8 mouse cellular contexts compared by ENCODE assay signal in the genomic region with DNA sequence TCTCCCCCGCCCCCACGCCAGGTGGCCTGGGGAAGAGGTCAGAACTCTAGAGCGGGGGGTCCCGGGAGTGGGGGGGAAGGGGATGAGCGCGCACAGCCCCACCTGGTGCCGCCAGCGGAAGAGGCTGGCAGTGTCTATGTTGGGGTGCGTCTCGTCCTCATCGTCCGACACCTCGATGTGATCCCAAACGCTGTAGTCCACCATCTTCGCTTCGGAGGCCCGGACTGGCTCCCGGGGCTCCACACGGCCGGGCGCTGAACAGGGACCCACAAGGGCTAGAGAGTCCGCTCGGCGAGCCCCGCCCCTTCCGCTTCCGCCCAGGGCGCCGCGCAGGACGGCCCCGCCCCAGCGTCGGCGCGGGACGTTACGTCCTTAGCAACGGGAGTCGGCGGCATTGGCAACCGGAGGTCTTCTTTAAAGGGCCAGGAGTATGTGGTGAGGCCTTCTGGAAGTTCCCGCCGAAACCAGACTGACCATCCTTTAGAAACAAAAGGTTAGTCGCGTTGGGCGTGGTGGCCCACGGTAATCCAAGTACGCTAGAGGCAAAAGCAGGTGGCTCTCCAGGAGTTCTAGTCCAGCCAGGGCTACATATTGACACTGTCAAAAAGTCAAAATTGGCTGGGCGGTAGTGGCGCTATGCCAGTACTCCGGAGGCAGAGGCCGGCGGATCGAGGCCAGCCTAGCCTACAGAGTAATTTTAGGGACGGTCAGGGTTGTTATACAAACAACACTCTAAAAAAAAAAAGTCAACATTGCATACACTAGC. TPM values are rescaled to one million over a fixed set of nuclear protein-coding genes. Genes with fewer than 3 reads are reported as not detected.
DNase-seq lines count a peak whose midpoint lies in the region; ATAC-seq and TF ChIP-seq lines count a peak whose summit lies in the region.

A gene (minus strand): TSS at position 329 of the 766 bp plus-strand sequence.

- dilution Hi-C loops in CH12.LX (cut with MboI; ENCODE audit: extremely low pct_ligation_motif_present, extremely low pct_unique_long_range_greater_than_20kb, low sequenced_read_pairs): no loop called here

- TF ChIP-seq RAD21 in CH12.LX (IDR thresholded peaks at IDR 0.05; ENCODE audit: low read depth, low read length): no peak

- peak within 1 kb of the TSS; percentile 88 for H3K4me2 ChIP-seq in CH12.LX (ENCODE audit: insufficient read depth, low read depth, poor library complexity, severe bottlenecking)
- peak within 1 kb of the TSS; percentile 94 for H3K4me2 ChIP-seq in forebrain, embryonic 12.5 days
- peak within 1 kb of the TSS; percentile 76 for H3K4me2 ChIP-seq in heart, postnatal 0 days (ENCODE audit: low read depth, low read length)
- H3K4me2 ChIP-seq in liver, embryonic 16.5 days (ENCODE audit: low read depth, low read length): peak within 1 kb of the TSS; percentile 84
- peak within 1 kb of the TSS; percentile 96 for H3K4me2 ChIP-seq in neural tube, embryonic 13.5 days

- in situ Hi-C loops in CH12.LX (cut with MboI; ENCODE audit: low pct_ligation_motif_present, low pct_unique_long_range_greater_than_20kb, low sequenced_read_pairs): loop anchor here (10.0 kb wide), 2 partner anchors 135 to 265 kb away; a partner anchor contains a TSS

- peak within 1 kb of the TSS; percentile 83 to 100 (median 89) for H3K4me3 ChIP-seq in CH12.LX (replicated peaks in 1 of 3; ENCODE audit: low read depth in 2 of 3, low read length in 2 of 3, poor library complexity in 1 of 3)
- H3K4me3 ChIP-seq in forebrain, embryonic 12.5 days (replicated peaks): peak within 1 kb of the TSS; percentile 87
- peak within 1 kb of the TSS; percentile 84 for H3K4me3 ChIP-seq in heart, postnatal 0 days (ENCODE audit: low read depth, low read length)
- peak within 1 kb of the TSS; percentile 86 for H3K4me3 ChIP-seq in liver, embryonic 16.5 days (ENCODE audit: low read depth, low read length)
- H3K4me3 ChIP-seq in neural tube, embryonic 13.5 days: peak within 1 kb of the TSS; percentile 81
- H3K4me3 ChIP-seq in testis, adult 2 months (ENCODE audit: control insufficient read depth, low read depth, low read length): peak within 1 kb of the TSS; percentile 93

- peak within 1 kb of the TSS; percentile 90 for H3K27ac ChIP-seq in CH12.LX (ENCODE audit: insufficient read depth, low read depth)
- peak within 1 kb of the TSS; percentile 70 for H3K27ac ChIP-seq in forebrain, embryonic 12.5 days
- H3K27ac ChIP-seq in heart, postnatal 0 days (ENCODE audit: low read depth): peak within 1 kb of the TSS; percentile 83
- peak within 1 kb of the TSS; percentile 73 for H3K27ac ChIP-seq in liver, embryonic 16.5 days (ENCODE audit: low read length)
- peak within 1 kb of the TSS; percentile 75 for H3K27ac ChIP-seq in neural tube, embryonic 13.5 days (replicated peaks)
- peak within 1 kb of the TSS; percentile 87 for H3K27ac ChIP-seq in testis, adult 2 months (ENCODE audit: control insufficient read depth, insufficient read depth, low read depth, low read length)

- DNase-seq in CH12.LX (ENCODE audit: extremely low read depth): peak; percentile 91
- peak; percentile 88 for DNase-seq in c-Kit-positive CD71-positive TER-119-negative erythroid progenitor cells, embryonic 14.5 days (ENCODE audit: low read depth)
- peak; percentile 91 for DNase-seq in heart, postnatal 0 days (ENCODE audit: low spot score)
- peak; percentile 96 to 97 for DNase-seq in kidney, postnatal 4 days

- H3K79me2 ChIP-seq in CH12.LX (replicated peaks; ENCODE audit: control insufficient read depth, extremely low read depth, insufficient read depth, poor library complexity, severe bottlenecking): peaks cover 49% of the 10 kb centered on the region

- no peaks in the 10 kb centered on the region for H3K27me3 ChIP-seq in CH12.LX (replicated peaks)
- H3K27me3 ChIP-seq in forebrain, embryonic 12.5 days: peaks cover 8% of the 10 kb centered on the region
- H3K27me3 ChIP-seq in heart, postnatal 0 days (ENCODE audit: control insufficient read depth, insufficient read depth, low read length): no peaks in the 10 kb centered on the region
- H3K27me3 ChIP-seq in liver, embryonic 16.5 days (ENCODE audit: control insufficient read depth, insufficient read depth, low read depth, low read length): no peaks in the 10 kb centered on the region
- peaks cover 8% of the 10 kb centered on the region for H3K27me3 ChIP-seq in neural tube, embryonic 13.5 days
- H3K27me3 ChIP-seq in testis, adult 2 months (ENCODE audit: control insufficient read depth, insufficient read depth, low read length): no peaks in the 10 kb centered on the region

- peak; percentile 86 for TF ChIP-seq POLR2A in CH12.LX (IDR thresholded peaks at IDR 0.05; ENCODE audit: low read depth, low read length)
- TF ChIP-seq POLR2A in testis, adult 2 months (IDR thresholded peaks at IDR 0.05; ENCODE audit: control insufficient read depth, low read depth, low read length): peak; percentile 70

- WGBS in forebrain, embryonic 12.5 days: 3% methylated on average over 56 of the region's 56 CpGs
- WGBS in heart, postnatal 0 days: 3% methylated on average over 56 of the region's 56 CpGs
- 2% methylated on average over 56 of the region's 56 CpGs for WGBS in liver, embryonic 16.5 days (ENCODE audit: insufficient replicate concordance)
- 4% methylated on average over 56 of the region's 56 CpGs for WGBS in neural tube, embryonic 13.5 days

- H3K9ac ChIP-seq in CH12.LX (ENCODE audit: insufficient read depth, low read depth): peak within 1 kb of the TSS; percentile 82
- H3K9ac ChIP-seq in forebrain, embryonic 12.5 days: peak within 1 kb of the TSS; percentile 85
- peak within 1 kb of the TSS; percentile 70 for H3K9ac ChIP-seq in heart, postnatal 0 days (replicated peaks; ENCODE audit: low read depth, low read length)
- H3K9ac ChIP-seq in liver, embryonic 16.5 days (ENCODE audit: low read depth, low read length): peak within 1 kb of the TSS; percentile 90
- peak within 1 kb of the TSS; percentile 86 for H3K9ac ChIP-seq in neural tube, embryonic 13.5 days

- peak; percentile 98 for ATAC-seq in forebrain, embryonic 12.5 days (ENCODE audit: low FRiP score)
- peak; percentile 95 for ATAC-seq in heart, postnatal 0 days (ENCODE audit: insufficient read depth, low read depth)
- ATAC-seq in liver, embryonic 16.5 days (ENCODE audit: low read depth): peak; percentile 97
- ATAC-seq in neural tube, embryonic 13.5 days (ENCODE audit: low read depth): peak; percentile 95

- TF ChIP-seq EP300 in CH12.LX (IDR thresholded peaks at IDR 0.05; ENCODE audit: low read length): no peak
- TF ChIP-seq EP300 in heart, postnatal 0 days (IDR thresholded peaks at IDR 0.05; ENCODE audit: low read depth): no peak

- H3K4me1 ChIP-seq in CH12.LX (ENCODE audit: control insufficient read depth in 1 of 2, insufficient read depth in 2 of 2): peaks cover 9 to 60% of the 10 kb centered on the region in 2 experiments; a peak in 3 of 4 replicates
- peaks cover 48% of the 10 kb centered on the region for H3K4me1 ChIP-seq in forebrain, embryonic 12.5 days
- peaks cover 38% of the 10 kb centered on the region for H3K4me1 ChIP-seq in heart, postnatal 0 days (ENCODE audit: control insufficient read depth, insufficient read depth)
- peaks cover 48% of the 10 kb centered on the region for H3K4me1 ChIP-seq in liver, embryonic 16.5 days (ENCODE audit: control insufficient read depth, low read depth, low read length)
- peaks cover 57% of the 10 kb centered on the region for H3K4me1 ChIP-seq in neural tube, embryonic 13.5 days (replicated peaks)
- peaks cover 28% of the 10 kb centered on the region for H3K4me1 ChIP-seq in testis, adult 2 months (ENCODE audit: control insufficient read depth, insufficient read depth, low read length)

- TF ChIP-seq CTCF in CH12.LX (conservative IDR thresholded peaks at IDR 0.05 in 1 of 2, IDR thresholded peaks at IDR 0.05 in 1 of 2; ENCODE audit: low read depth in 2 of 2, low read length in 2 of 2): no peak
- no peak for TF ChIP-seq CTCF in heart, postnatal 0 days (IDR thresholded peaks at IDR 0.05; ENCODE audit: low read depth)
- TF ChIP-seq CTCF in testis, adult 2 months (IDR thresholded peaks at IDR 0.05; ENCODE audit: control insufficient read depth, insufficient read depth, insufficient replicate concordance, low read depth, low read length): no peak

- H3K9me3 ChIP-seq in CH12.LX (replicated peaks; ENCODE audit: low read length): no peaks in the 10 kb centered on the region
- no peaks in the 10 kb centered on the region for H3K9me3 ChIP-seq in forebrain, embryonic 12.5 days
- no peaks in the 10 kb centered on the region for H3K9me3 ChIP-seq in heart, postnatal 0 days (replicated peaks; ENCODE audit: control insufficient read depth, low read length)
- no peaks in the 10 kb centered on the region for H3K9me3 ChIP-seq in liver, embryonic 16.5 days (replicated peaks; ENCODE audit: control insufficient read depth, low read length)
- no peaks in the 10 kb centered on the region for H3K9me3 ChIP-seq in neural tube, embryonic 13.5 days

- peaks cover 8 to 34% of the 10 kb centered on the region in 2 experiments for H3K36me3 ChIP-seq in CH12.LX (replicated peaks in 1 of 2; ENCODE audit: control insufficient read depth in 1 of 2, insufficient read depth in 1 of 2, low read length in 1 of 2)
- H3K36me3 ChIP-seq in forebrain, embryonic 12.5 days (replicated peaks): peaks cover 14% of the 10 kb centered on the region
- peaks cover 13% of the 10 kb centered on the region for H3K36me3 ChIP-seq in heart, postnatal 0 days (replicated peaks; ENCODE audit: control insufficient read depth, insufficient read depth, low read length)
- H3K36me3 ChIP-seq in liver, embryonic 16.5 days (ENCODE audit: control insufficient read depth, insufficient read depth): no peaks in the 10 kb centered on the region; the same call in 1 of the 2 replicates
- H3K36me3 ChIP-seq in neural tube, embryonic 13.5 days: peaks cover 18% of the 10 kb centered on the region
- no peaks in the 10 kb centered on the region for H3K36me3 ChIP-seq in testis, adult 2 months (ENCODE audit: control insufficient read depth, insufficient read depth, low read length)

TF ChIP-seq in CH12.LX, 34 proteins besides CTCF, POLR2A, EP300 and RAD21 (continues in another document):
- TF ChIP-seq NELFE (IDR thresholded peaks at IDR 0.05; ENCODE audit: low read depth, low read length) (peak; percentile 65), E2F4 (IDR thresholded peaks at IDR 0.05; ENCODE audit: insufficient replicate concordance, low read depth, low read length) (peak; percentile 3; the same call in 1 of the 2 replicates), IRF4 (IDR thresholded peaks at IDR 0.05; ENCODE audit: low read depth, low read length) (peak; percentile 68)

RNA-seq across cellular contexts. Expression of the gene that starts here (rescaled TPM):
- total RNA-seq in CH12.LX (2012; rRNA removed) (227 and 230 TPM in 2 replicates), CH12.LX (2014; rRNA removed) (84.1 and 87.2 TPM in 2 replicates)
- 447 and 532 TPM in 2 replicates for polyA plus RNA-seq in CH12.LX (2012; ENCODE audit: insufficient read length, low read depth)
- 260 and 272 TPM in 2 replicates for polyA plus RNA-seq in forebrain, embryonic 12.5 days (2016; fragmentation: Nextera tagmentation; extraction: Ambion mirVana)
- 32.9 and 50.1 TPM in 2 replicates for total RNA-seq in heart, postnatal 0 days (2014; rRNA removed; ENCODE audit: low replicate concordance)
- polyA plus RNA-seq in heart, postnatal 0 days (2015; fragmentation: Nextera tagmentation; extraction: Ambion mirVana): 176 and 183 TPM in 2 replicates
- 104 and 106 TPM in 2 replicates for polyA plus RNA-seq in liver, embryonic 16.5 days (2015; fragmentation: Nextera tagmentation; extraction: Ambion mirVana)
- 228 and 273 TPM in 2 replicates for polyA plus RNA-seq in neural tube, embryonic 13.5 days (2015; fragmentation: Nextera tagmentation; extraction: Ambion mirVana)
- 38.1 and 40.6 TPM in 2 replicates for polyA plus RNA-seq in testis, adult 2 months (2012; rRNA removed)

Comparison
In these comparisons a context has a peak if more than half of its experiments do, and no peak if none do; other contexts are left out.
1. Peak in every context shown above with its lines: DNase-seq, ATAC-seq, H3K4me3 ChIP-seq and H3K27ac ChIP-seq.